Mouse (Mus musculus) ES-Bruce4 (cell line): ENCODE results near the gene Sdcbp2. TPM values are rescaled to one million over a fixed set of nuclear protein-coding genes. Genes with fewer than 3 reads are reported as not detected.

Source experiments
- H3K27ac ChIP-seq: 2 replicates; pipeline ENCODE4 v1.5.1; 2012; ENCODE audit warnings: low read length, inconsistent platforms; ENCODE audit not compliant: insufficient read depth
- H3K27me3 ChIP-seq: 2 replicates; pipeline ENCODE4 v1.6.1; 2012; ENCODE audit warnings: mild to moderate bottlenecking, low read length, inconsistent platforms; ENCODE audit not compliant: control insufficient read depth, poor library complexity, insufficient read depth, severe bottlenecking
- H3K36me3 ChIP-seq: 2 replicates; pipeline ENCODE4 v1.6.1; 2012; ENCODE audit warnings: inconsistent platforms, mild to moderate bottlenecking, low read length, moderate library complexity; ENCODE audit not compliant: control insufficient read depth, poor library complexity, insufficient read depth, severe bottlenecking
- H3K4me1 ChIP-seq: one replicate; pipeline ENCODE4 v1.8.1; 2011; ENCODE audit warnings: low read length; ENCODE audit not compliant: control insufficient read depth, insufficient read depth
- H3K4me3 ChIP-seq: 2 replicates; pipeline ENCODE4 v1.5.1; 2011; ENCODE audit warnings: low read depth, mild to moderate bottlenecking, low read length
- H3K9ac ChIP-seq: 2 replicates; pipeline ENCODE4 v1.6.1; 2012; ENCODE audit warnings: low read depth, mild to moderate bottlenecking, inconsistent platforms; ENCODE audit not compliant: poor library complexity, severe bottlenecking
- H3K9me3 ChIP-seq: replicated peaks from 2 replicates; pipeline ENCODE4 v1.6.1; 2012; ENCODE audit warnings: mild to moderate bottlenecking, low read length, inconsistent platforms; ENCODE audit not compliant: control insufficient read depth, poor library complexity, insufficient read depth, severe bottlenecking
- CTCF ChIP-seq: IDR thresholded peaks from one replicate; pipeline ENCODE4 v1.8.1; 2011; ENCODE audit warnings: low read depth, low read length
- EP300 ChIP-seq: IDR thresholded peaks from 2 replicates; pipeline ENCODE4 v1.6.1; 2011; ENCODE audit warnings: low read depth, low read length; ENCODE audit not compliant: insufficient read depth
- POLR2A ChIP-seq: IDR thresholded peaks from one replicate; pipeline ENCODE4 v1.8.1; 2011; ENCODE audit warnings: low read length; ENCODE audit not compliant: insufficient read depth
- polyA plus RNA-seq: library from polyadenylated mRNA; stranded (reverse); fragments of >200 nt; gene quantifications from 2 replicates; pipeline ENCODE4 v1.2.4, GENCODE M21; 2011; ENCODE audit warnings: low read depth; ENCODE audit not compliant: missing spikeins, insufficient read depth, insufficient read length

Sdcbp2 gene
- polyA plus RNA-seq, 1 experiment, result 2.6 TPM

DNA sequence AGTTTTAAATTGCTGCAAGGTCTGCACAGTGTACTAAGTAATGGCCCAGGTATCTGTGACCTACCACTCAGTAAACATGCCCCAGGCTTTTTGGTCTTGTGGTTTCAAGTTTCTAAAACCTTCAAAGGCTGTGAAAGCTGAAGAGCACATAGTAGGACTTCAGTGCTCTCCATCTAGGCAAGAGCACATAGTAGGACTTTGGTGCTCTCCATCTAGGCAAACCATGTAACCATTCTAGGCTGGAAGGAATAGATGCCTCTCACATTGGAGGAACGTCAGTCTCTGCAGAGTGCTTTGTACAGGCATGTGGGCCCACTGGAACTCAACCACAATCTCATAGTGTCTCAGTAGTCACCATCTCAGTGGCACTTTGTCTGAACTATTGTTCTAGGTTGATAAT lies 8.4 kb upstream of the Sdcbp2 start:
- H3K27me3 ChIP-seq, result no peaks in the 10 kb centered on the region
- H3K9me3 ChIP-seq, result no peaks in the 10 kb centered on the region
- no peak for TF ChIP-seq EP300
- no peak for TF ChIP-seq POLR2A
- no peak for TF ChIP-seq CTCF
- no peak overlapping the region for H3K4me3 ChIP-seq
- H3K4me1 ChIP-seq, result no peaks in the 10 kb centered on the region
- peaks cover 40% of the 10 kb centered on the region for H3K36me3 ChIP-seq
- H3K9ac ChIP-seq, result no peak overlapping the region
- H3K27ac ChIP-seq, result no peak overlapping the region

DNA sequence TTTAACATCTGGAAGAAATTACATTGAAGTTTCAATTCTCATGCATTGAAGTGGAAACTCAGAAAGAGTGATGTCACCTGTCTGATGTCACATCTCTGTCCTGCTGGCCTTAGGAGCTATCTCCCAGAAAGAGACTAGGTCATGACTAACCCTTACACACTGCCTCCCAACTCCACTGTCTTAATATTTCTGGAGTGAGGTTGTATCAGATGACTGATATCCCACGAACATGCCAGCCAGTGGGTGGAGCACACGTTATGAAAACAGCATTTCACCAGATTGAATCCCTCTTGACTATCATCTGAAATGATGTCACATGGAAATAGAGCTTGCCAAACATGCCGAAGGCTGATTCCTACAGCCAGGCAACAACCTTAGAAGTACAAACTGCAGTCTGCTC lies 7.4 kb upstream of the Sdcbp2 start:
- no peak overlapping the region for H3K27ac ChIP-seq
- no peaks in the 10 kb centered on the region for H3K27me3 ChIP-seq
- H3K4me3 ChIP-seq, result no peak overlapping the region
- peaks cover 32% of the 10 kb centered on the region for H3K36me3 ChIP-seq
- H3K9ac ChIP-seq, result no peak overlapping the region
- no peaks in the 10 kb centered on the region for H3K9me3 ChIP-seq
- H3K4me1 ChIP-seq, result no peaks in the 10 kb centered on the region
- TF ChIP-seq POLR2A, result no peak
- TF ChIP-seq CTCF, result no peak
- no peak for TF ChIP-seq EP300

DNA sequence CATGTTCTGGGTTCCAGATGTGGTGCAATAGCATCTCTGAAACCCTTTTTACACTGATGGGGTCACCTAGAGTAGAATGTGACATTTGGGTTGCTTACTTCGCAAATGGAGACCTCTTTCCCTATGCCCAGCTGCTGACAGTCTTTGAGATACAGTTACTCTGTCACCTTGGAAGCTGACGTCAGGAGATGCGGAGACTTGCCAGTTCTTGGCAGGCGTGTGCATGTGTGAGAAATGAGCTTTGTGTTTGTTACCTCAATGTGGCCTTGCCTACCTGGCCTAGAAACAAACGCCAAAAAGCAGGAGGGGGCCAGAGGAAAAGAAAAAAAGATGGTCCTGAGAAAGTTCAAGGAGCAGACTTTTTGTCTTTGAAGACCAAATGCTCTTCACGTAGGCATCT lies 5.6 kb upstream of the Sdcbp2 start:
- H3K27me3 ChIP-seq, result no peaks in the 10 kb centered on the region
- TF ChIP-seq CTCF (no peak), EP300 (no peak), POLR2A (no peak)
- no peaks in the 10 kb centered on the region for H3K4me1 ChIP-seq
- H3K36me3 ChIP-seq, result peaks cover 19% of the 10 kb centered on the region
- no peak overlapping the region for H3K27ac ChIP-seq
- H3K9ac ChIP-seq, result no peak overlapping the region
- H3K4me3 ChIP-seq, result no peak overlapping the region
- H3K9me3 ChIP-seq, result no peaks in the 10 kb centered on the region

DNA sequence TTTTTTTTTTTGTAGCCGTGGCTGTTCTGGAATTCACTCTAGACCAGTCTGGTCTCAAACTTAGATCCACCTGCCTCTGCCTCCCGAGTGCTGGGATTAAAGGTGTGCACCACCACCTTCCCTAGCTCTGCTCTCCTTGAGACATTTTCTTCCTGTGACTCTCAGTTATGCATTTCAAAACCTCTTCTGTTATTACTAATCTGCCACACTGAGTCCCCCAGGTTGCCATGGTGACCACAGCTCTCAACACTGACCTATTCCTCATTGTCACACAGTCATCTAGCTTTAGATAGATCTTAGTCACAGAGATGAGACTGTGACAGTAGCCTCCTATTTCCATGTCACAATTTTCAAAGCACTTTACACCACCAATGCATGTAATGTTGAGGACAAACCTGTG lies 3.0 kb upstream of the Sdcbp2 start:
- H3K27ac ChIP-seq, result no peak overlapping the region
- no peaks in the 10 kb centered on the region for H3K4me1 ChIP-seq
- no peak overlapping the region for H3K9ac ChIP-seq
- peaks cover 4% of the 10 kb centered on the region for H3K36me3 ChIP-seq
- no peak overlapping the region for H3K4me3 ChIP-seq
- TF ChIP-seq POLR2A (no peak), CTCF (no peak), EP300 (no peak)
- H3K27me3 ChIP-seq, result no peaks in the 10 kb centered on the region
- no peaks in the 10 kb centered on the region for H3K9me3 ChIP-seq

DNA sequence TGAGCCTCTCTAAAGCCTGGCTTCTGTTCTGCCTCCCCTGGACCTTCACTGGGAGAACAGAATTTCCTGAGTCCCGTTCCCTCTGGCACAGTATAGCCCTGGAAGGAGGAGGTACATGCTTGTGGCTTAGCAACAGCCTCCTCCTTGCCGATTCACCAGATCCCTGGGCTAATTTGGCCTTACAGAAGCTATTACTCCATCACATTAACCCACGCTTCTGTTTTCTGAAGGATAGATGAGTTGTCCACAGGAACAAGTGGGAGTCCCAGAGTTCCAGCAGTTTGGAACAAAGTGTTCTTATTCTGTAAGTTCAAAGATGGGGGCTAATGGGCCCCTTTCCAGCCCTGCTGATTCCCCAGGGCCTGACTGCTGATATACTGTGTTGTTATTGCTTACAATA lies 1.2 kb downstream of the Sdcbp2 start:
- Histone ChIP-seq H3K4me3 (no peak overlapping the region), H3K27ac (no peak overlapping the region), H3K9ac (no peak overlapping the region), H3K4me1 (no peaks in the 10 kb centered on the region), H3K9me3 (no peaks in the 10 kb centered on the region), H3K27me3 (no peaks in the 10 kb centered on the region), H3K36me3 (no peaks in the 10 kb centered on the region)
- TF ChIP-seq POLR2A (no peak), CTCF (no peak), EP300 (no peak)

DNA sequence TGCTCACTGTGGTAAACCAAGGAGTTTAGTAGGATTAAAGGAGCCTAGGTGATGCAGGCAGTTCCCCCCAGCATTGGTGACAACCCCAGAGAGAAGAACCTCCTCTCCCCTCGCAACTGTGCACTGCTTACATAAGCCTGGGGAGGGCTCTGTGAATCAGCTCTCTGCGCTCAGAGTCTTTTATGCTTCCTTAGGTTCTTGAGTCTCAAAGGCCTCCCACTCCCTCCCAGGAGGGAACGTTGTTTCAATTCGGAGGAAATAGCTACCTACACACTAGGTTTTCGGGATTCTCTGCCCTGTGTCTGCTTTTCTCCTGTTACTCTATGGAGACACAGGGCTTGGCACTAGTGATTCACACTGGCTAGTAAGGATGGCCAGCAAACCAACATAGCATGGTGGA lies 2.2 kb downstream of the Sdcbp2 start:
- Histone ChIP-seq H3K36me3 (no peaks in the 10 kb centered on the region), H3K27ac (no peak overlapping the region), H3K9ac (no peak overlapping the region), H3K4me3 (no peak overlapping the region), H3K9me3 (no peaks in the 10 kb centered on the region), H3K27me3 (no peaks in the 10 kb centered on the region), H3K4me1 (no peaks in the 10 kb centered on the region)
- TF ChIP-seq CTCF (no peak), POLR2A (no peak), EP300 (no peak)
